Mouse (Mus musculus) forebrain, embryonic 10.5 days (tissue): ENCODE results near the gene Gmpr2. TPM values are rescaled to one million over a fixed set of nuclear protein-coding genes. Genes with fewer than 3 reads are reported as not detected.

Source experiments
- DNase-seq: peaks from one replicate; pipeline ENCODE4 v3.0.0-alpha.2; 2017; ENCODE audit warnings: low spot score; ENCODE audit errors: extremely low spot score
- H3K27ac ChIP-seq: fragments of 300-500 bp; sonication (generic); 2 replicates; pipeline ENCODE4 v1.5.1; 2016; ENCODE audit warnings: mild to moderate bottlenecking
- H3K27me3 ChIP-seq: fragments of 300-500 bp; sonication (generic); 2 replicates; pipeline ENCODE4 v1.6.1; 2016; ENCODE audit warnings: mild to moderate bottlenecking; ENCODE audit not compliant: poor library complexity, severe bottlenecking
- H3K36me3 ChIP-seq: fragments of 300-500 bp; sonication (generic); replicated peaks from 2 replicates; pipeline ENCODE4 v1.6.1; 2016; ENCODE audit warnings: mild to moderate bottlenecking, moderate library complexity
- H3K4me1 ChIP-seq: fragments of 300-500 bp; sonication (generic); 2 replicates; pipeline ENCODE4 v1.6.1; 2016
- H3K4me3 ChIP-seq: fragments of 300-500 bp; sonication (generic); 2 replicates; pipeline ENCODE4 v1.5.1; 2016; ENCODE audit warnings: mild to moderate bottlenecking, moderate library complexity
- H3K9me3 ChIP-seq: fragments of 300-500 bp; sonication (generic); 2 replicates; pipeline ENCODE4 v1.6.1; 2016; ENCODE audit warnings: mild to moderate bottlenecking, moderate library complexity
- WGBS: fragments of 180-500 bp; shearing (Covaris S2); methylation state at CpG from one replicate; pipeline ENCODE4 v1.1.7; 2016; 5-methylcytosine and 5-hydroxymethylcytosine counted together
- polyA plus RNA-seq: library from polyadenylated mRNA; unstranded; fragments of >200 nt; fragmentation: Nextera tagmentation; extraction: Ambion mirVana; gene quantifications from 2 replicates; pipeline ENCODE4 v1.2.1, GENCODE M21; 2016

Gmpr2 gene
- polyA plus RNA-seq, 1 experiment from 2014 or later, result 62.4 TPM

DNA sequence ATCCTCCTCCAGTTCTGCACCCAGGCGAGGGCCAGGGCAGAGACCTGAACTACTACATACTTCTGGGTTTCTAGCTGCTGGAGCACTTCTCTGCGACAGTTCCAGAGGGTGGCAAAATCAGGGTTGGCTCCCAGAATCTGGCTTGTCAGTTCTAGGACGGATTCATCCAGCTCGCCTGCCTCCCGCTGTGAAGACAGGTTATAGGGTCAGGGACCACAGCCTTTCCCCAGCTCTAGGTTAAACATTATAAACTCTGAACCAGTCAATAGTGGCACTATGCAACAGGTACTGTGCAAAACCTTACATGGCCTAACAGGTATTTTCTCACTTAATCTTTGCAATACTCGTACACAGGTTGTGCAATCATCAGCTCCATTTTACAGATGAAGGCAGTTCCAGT is 49.3 kb downstream of the Gmpr2 start:
- Histone ChIP-seq H3K9me3 (no peaks in the 10 kb centered on the region), H3K27me3 (no peaks in the 10 kb centered on the region), H3K4me1 (peaks cover 29% of the 10 kb centered on the region), H3K4me3 (peak overlapping the region; percentile 84), H3K36me3 (peaks cover 40% of the 10 kb centered on the region), H3K27ac (peak overlapping the region; percentile 94; the same call in 1 of the 2 replicates)
- WGBS, result 74% methylated on average over 6 of the region's 6 CpGs
- DNase-seq, result no peak

DNA sequence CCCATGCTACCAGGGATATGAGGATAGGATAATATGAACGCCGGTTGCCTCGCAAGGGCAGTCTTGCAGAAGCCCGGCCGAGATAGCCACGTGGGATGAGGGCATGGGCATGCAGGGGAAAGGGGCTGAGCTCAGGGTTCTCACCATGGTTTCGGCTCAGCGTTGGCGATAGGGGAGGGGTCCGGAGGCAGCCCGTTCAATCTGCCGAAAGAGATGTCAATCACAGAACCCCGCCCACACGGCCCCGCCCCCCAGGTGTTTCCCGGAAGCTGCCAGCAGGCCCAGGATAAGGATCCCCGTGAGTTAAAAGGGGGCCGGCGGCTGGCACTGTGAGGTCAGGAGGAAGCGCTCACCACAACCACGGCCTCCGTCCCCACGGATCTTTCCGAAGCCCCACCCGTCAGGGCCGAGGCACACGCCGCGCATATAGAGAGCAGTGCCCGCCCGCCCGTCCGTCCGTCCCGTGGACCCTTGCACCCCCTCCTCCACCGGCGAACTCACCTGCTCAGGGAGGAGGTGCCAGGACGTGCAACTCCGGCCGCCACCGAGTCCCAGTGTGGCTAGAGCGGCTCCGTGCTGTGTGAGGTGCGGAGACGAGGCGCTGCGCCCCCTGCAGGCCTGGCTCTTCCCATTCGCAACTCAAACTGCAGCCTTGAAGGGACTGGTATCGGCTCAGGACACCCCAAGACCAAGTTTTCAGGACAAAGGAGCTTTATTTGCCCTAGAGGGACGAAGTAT is 50.1 kb downstream of the Gmpr2 start, which contains the start of gene Rabggta:
Gene Rabggta (minus strand): TSS at position 564 of the 738 bp plus-strand sequence.
- peak within 1 kb of the TSS; percentile 94 for H3K27ac ChIP-seq
- peak within 1 kb of the TSS; percentile 84 for H3K4me3 ChIP-seq
- WGBS, result under 1% methylated on average over 50 of the region's 50 CpGs
- H3K4me1 ChIP-seq, result peaks cover 27% of the 10 kb centered on the region
- H3K27me3 ChIP-seq, result no peaks in the 10 kb centered on the region
- peak; percentile 93 for DNase-seq
- no peaks in the 10 kb centered on the region for H3K9me3 ChIP-seq
- H3K36me3 ChIP-seq, result peaks cover 32% of the 10 kb centered on the region

DNA sequence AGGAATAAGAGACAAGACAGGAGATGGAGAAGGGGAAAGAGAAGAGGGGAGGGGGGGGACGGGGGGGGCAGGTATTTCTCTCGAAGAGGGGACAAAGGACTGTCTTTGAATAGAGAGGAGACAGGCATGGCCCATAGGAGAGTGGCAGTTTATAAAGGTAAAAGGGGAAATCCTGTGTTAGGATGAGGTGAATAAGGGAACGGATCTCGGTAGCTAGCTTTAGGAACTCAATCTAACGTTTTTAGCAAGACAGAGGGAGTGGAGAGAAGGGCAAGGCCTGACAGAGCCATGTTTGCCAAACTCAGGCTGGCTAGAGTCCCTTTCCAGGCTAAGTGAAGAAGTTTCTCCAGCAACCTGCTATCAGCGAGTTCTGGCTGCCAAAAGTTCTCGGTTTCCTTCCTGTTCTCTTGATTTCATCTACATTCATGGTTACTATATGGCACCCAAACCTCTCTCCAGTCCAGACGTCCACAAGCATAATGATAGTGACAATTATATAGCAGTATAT is 50.8 kb downstream of the Gmpr2 start:
- Histone ChIP-seq H3K27ac (peak overlapping the region; percentile 94), H3K4me1 (peaks cover 22% of the 10 kb centered on the region), H3K9me3 (no peaks in the 10 kb centered on the region), H3K36me3 (peaks cover 26% of the 10 kb centered on the region), H3K27me3 (no peaks in the 10 kb centered on the region), H3K4me3 (peak overlapping the region; percentile 84)
- WGBS, result 48% methylated on average over 8 of the region's 8 CpGs
- no peak for DNase-seq

DNA sequence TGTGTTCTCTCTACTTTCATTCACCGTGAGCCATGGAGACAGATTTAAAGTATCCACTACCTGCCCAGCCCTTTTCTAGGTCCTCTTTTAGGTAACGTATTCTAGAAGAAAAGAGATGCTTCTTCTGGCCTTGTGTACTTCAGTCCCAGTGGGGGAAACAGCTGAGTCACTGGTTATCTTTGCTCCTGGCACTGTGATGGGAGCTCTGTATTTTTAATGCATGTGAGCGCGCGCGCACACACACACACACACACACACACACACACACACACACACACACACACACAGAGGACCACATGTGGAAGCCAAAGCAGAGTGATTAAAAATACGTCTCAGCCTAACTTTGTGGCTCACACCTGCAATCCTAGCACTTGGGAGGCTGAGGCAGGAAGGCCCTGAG is 51.7 kb downstream of the Gmpr2 start:
- 95% methylated on average over 7 of the region's 7 CpGs for WGBS
- H3K4me3 ChIP-seq, result no peak overlapping the region
- H3K4me1 ChIP-seq, result peaks cover 25% of the 10 kb centered on the region
- no peak for DNase-seq
- H3K36me3 ChIP-seq, result peaks cover 18% of the 10 kb centered on the region
- no peaks in the 10 kb centered on the region for H3K27me3 ChIP-seq
- H3K9me3 ChIP-seq, result no peaks in the 10 kb centered on the region
- H3K27ac ChIP-seq, result no peak overlapping the region

DNA sequence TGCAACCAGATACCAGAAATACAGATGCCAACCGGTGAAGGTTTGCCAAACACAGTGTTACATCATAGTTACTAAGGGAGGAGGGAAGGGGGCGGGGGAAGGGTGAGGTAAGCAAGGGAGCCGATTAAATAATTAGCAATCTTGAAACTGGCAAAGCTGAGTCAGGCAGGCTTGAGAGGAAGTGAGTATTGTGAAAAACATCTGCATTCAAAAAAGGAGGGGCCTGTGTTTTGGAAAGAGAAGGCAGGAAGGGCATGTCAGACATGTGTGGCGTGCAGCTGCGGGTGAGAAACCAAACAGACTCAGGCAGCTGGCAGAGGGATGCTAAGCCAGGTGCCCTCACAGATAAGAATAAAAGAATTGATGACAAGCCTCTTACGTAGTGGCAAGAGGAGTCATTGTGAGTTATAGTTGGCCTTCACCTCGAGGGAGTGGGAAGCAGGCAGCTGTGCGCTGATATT is 52.7 kb downstream of the Gmpr2 start:
- Histone ChIP-seq H3K4me1 (peaks cover 25% of the 10 kb centered on the region), H3K36me3 (peaks cover 9% of the 10 kb centered on the region), H3K9me3 (no peaks in the 10 kb centered on the region), H3K27ac (no peak overlapping the region), H3K27me3 (no peaks in the 10 kb centered on the region), H3K4me3 (no peak overlapping the region)
- no peak for DNase-seq
- 77% methylated on average over 8 of the region's 8 CpGs for WGBS

DNA sequence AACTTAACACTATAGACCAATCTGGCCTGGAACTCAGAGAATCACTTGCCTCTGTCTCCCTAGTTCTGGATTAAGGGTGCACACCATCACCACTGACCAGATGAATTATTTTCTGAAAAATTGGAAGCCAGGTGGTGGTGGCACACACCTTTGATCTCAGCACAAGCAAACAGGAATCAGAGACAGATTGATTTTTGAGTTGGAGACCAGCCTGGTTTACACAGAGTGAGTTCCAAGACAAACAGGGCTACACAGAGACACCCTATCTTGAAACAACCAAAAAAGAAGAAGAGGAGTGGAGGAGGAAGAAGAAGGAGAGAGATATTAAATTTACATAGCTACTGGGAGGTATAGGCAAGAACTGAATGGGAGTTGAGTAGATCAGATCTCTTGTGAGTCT is 54.5 kb downstream of the Gmpr2 start:
- no peaks in the 10 kb centered on the region for H3K27me3 ChIP-seq
- DNase-seq, result no peak
- no peaks in the 10 kb centered on the region for H3K9me3 ChIP-seq
- H3K27ac ChIP-seq, result no peak overlapping the region
- H3K4me1 ChIP-seq, result peaks cover 14% of the 10 kb centered on the region
- H3K4me3 ChIP-seq, result no peak overlapping the region
- H3K36me3 ChIP-seq, result no peaks in the 10 kb centered on the region

DNA sequence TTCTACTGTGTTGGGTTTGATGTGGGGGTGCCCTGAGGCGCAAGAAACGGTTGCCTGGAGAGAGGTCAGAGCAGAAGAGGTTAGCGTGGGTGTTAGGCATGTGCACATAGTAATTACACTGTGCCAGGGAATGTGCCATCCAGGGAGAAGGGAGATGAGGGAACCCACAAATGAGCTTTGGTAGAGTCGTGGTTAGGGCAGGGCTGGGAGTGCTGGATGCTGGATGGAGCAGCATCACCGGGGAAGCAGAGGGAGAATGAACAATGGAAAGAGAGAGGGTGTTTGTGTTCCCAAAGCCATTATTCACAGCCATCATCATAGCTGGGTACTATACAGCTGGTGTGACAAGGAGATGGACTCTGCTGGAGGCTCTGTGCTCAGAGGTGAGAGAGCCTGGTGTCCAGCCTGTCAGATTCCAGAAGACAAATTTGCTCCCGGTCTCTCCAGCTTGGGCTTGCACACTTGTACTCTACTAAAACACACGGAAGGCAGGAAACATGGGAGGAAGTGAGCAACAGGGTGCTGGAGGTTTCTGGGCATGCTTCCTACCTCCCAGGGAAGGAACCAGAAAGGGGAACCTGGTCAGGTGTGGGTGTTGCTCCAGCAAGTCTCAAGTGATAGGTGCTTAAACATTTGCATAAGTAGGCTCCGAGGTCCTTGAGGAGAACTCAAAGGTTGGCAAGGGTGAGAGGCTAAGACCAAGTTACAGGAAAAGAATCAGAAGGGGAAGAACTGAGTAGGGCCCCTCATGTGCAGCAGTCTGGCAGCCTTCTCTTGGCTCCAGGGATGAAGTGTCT is 56.3 kb downstream of the Gmpr2 start:
- H3K4me3 ChIP-seq, result no peak overlapping the region
- H3K27me3 ChIP-seq, result no peaks in the 10 kb centered on the region
- no peak overlapping the region for H3K27ac ChIP-seq
- no peaks in the 10 kb centered on the region for H3K36me3 ChIP-seq
- H3K9me3 ChIP-seq, result no peaks in the 10 kb centered on the region
- 76% methylated on average over 8 of the region's 8 CpGs for WGBS
- H3K4me1 ChIP-seq, result 0 out of 2 replicates have a peak, but pooled peaks cover 3% of the 10 kb centered on the region
- no peak for DNase-seq

Other genes with a start within 250 kb of the Gmpr2 start
- 67.2 and 71.0 TPM in 2 replicates for gene Dhrs4, start 193.2 kb upstream of the Gmpr2 start, polyA plus RNA-seq
- gene Carmil3, start 181.3 kb upstream of the Gmpr2 start, polyA plus RNA-seq, result 5.1 TPM in 2 replicates
- 0.05 and 0.14 TPM in 2 replicates for gene Cpne6, start 161.5 kb upstream of the Gmpr2 start, polyA plus RNA-seq
- not detected in 2 replicates for gene Nrl, start 147.0 kb upstream of the Gmpr2 start, polyA plus RNA-seq
- gene Pck2, start 131.7 kb upstream of the Gmpr2 start, polyA plus RNA-seq, result 18.3 and 20.0 TPM in 2 replicates
- 68.1 and 73.3 TPM in 2 replicates for gene Dcaf11, start 111.9 kb upstream of the Gmpr2 start, polyA plus RNA-seq
- not detected in 2 replicates for gene A730061H03Rik, start 111.5 kb upstream of the Gmpr2 start, polyA plus RNA-seq
- gene Fitm1, start 96.3 kb upstream of the Gmpr2 start, polyA plus RNA-seq, result not detected in 2 replicates
- 90.9 and 94.3 TPM in 2 replicates for gene Psme1, start 93.8 kb upstream of the Gmpr2 start, polyA plus RNA-seq
- 5.3 and 5.4 TPM in 2 replicates for gene Emc9, start 86.6 kb upstream of the Gmpr2 start, polyA plus RNA-seq
- gene Psme2, start 80.8 kb upstream of the Gmpr2 start, polyA plus RNA-seq, result 154 and 171 TPM in 2 replicates
- gene Rnf31, start 80.2 kb upstream of the Gmpr2 start, polyA plus RNA-seq, result 20.5 and 21.3 TPM in 2 replicates
- gene Irf9, start 68.4 kb upstream of the Gmpr2 start, polyA plus RNA-seq, result 7.3 and 7.6 TPM in 2 replicates
- 5.6 and 5.7 TPM in 2 replicates for gene Rec8, start 53.9 kb upstream of the Gmpr2 start, polyA plus RNA-seq
- gene Ipo4, start 36.0 kb upstream of the Gmpr2 start, polyA plus RNA-seq, result 110 and 123 TPM in 2 replicates
- 0.98 and 1.00 TPM in 2 replicates for gene Gm49378, start 34.0 kb upstream of the Gmpr2 start, polyA plus RNA-seq
- 78.3 and 78.7 TPM in 2 replicates for gene Tm9sf1, start 28.1 kb upstream of the Gmpr2 start, polyA plus RNA-seq
- 0.58 and 1.1 TPM in 2 replicates for gene Tssk4, start 21.8 kb upstream of the Gmpr2 start, polyA plus RNA-seq
- gene Mdp1, start 11.4 kb upstream of the Gmpr2 start, polyA plus RNA-seq, result 62.4 and 63.7 TPM in 2 replicates
- gene Nedd8, start 183 bp downstream of the Gmpr2 start, polyA plus RNA-seq, result 664 and 665 TPM in 2 replicates
- gene Tinf2, start 9.9 kb downstream of the Gmpr2 start, polyA plus RNA-seq, result 78.8 and 79.7 TPM in 2 replicates
- gene Tgm1, start 42.0 kb downstream of the Gmpr2 start, polyA plus RNA-seq, result 0.26 and 0.44 TPM in 2 replicates
- 30.2 and 31.5 TPM in 2 replicates for gene Rabggta, start 50.3 kb downstream of the Gmpr2 start, polyA plus RNA-seq
- 59.1 and 62.5 TPM in 2 replicates for gene Dhrs1, start 73.7 kb downstream of the Gmpr2 start, polyA plus RNA-seq
- gene Nop9, start 73.8 kb downstream of the Gmpr2 start, polyA plus RNA-seq, result 63.0 and 68.4 TPM in 2 replicates
- gene Cideb, start 86.5 kb downstream of the Gmpr2 start, polyA plus RNA-seq, result 0.33 TPM in 1 of 2 replicates, not detected in the other
- gene Ltb4r2, start 89.5 kb downstream of the Gmpr2 start, polyA plus RNA-seq, result 0.19 and 0.28 TPM in 2 replicates
- gene Ltb4r1, start 94.0 kb downstream of the Gmpr2 start, polyA plus RNA-seq, result 0.26 TPM in 2 replicates
- gene Adcy4, start 112.2 kb downstream of the Gmpr2 start, polyA plus RNA-seq, result 4.6 and 5.4 TPM in 2 replicates
- 8.0 and 10.2 TPM in 2 replicates for gene Ripk3, start 116.9 kb downstream of the Gmpr2 start, polyA plus RNA-seq
- gene Nfatc4, start 151.2 kb downstream of the Gmpr2 start, polyA plus RNA-seq, result 37.9 and 39.1 TPM in 2 replicates
- 24.5 and 25.8 TPM in 2 replicates for gene Nynrin, start 182.1 kb downstream of the Gmpr2 start, polyA plus RNA-seq
- 0.10 and 0.12 TPM in 2 replicates for gene Cbln3, start 212.5 kb downstream of the Gmpr2 start, polyA plus RNA-seq
- 22.7 and 25.3 TPM in 2 replicates for gene Khnyn, start 213.0 kb downstream of the Gmpr2 start, polyA plus RNA-seq
- 41.9 and 48.9 TPM in 2 replicates for gene Sdr39u1, start 228.4 kb downstream of the Gmpr2 start, polyA plus RNA-seq